Mouse (Mus musculus) G1E (cell line): ENCODE results near the gene Ntn1. TPM values are rescaled to one million over a fixed set of nuclear protein-coding genes. Genes with fewer than 3 reads are reported as not detected.

Experiments used
- ATAC-seq: 2 replicates; pipeline ENCODE4 v1.8.0; 2016; ENCODE audit warnings: mild to moderate bottlenecking; ENCODE audit not compliant: insufficient number of reproducible peaks, poor library complexity, low FRiP score, severe bottlenecking; ENCODE audit errors: extremely low read depth
- DNase-seq: peaks from one replicate; pipeline ENCODE4 v3.0.0; 2012; ENCODE audit warnings: low spot score
- H3K27me3 ChIP-seq: 2 replicates; pipeline ENCODE4 v1.6.1; 2012; ENCODE audit warnings: mild to moderate bottlenecking, low read length, inconsistent platforms; ENCODE audit not compliant: insufficient read depth
- H3K36me3 ChIP-seq: replicated peaks from 2 replicates; pipeline ENCODE3; 2012; ENCODE audit warnings: mild to moderate bottlenecking, inconsistent platforms
- H3K4me1 ChIP-seq: 2 replicates; pipeline ENCODE4 v1.6.1; 2012; ENCODE audit warnings: low read depth, low read length, inconsistent platforms, mixed read lengths; ENCODE audit not compliant: insufficient read depth
- H3K4me3 ChIP-seq: 2 replicates; pipeline ENCODE4 v1.5.1; 2012; ENCODE audit warnings: low read depth, mild to moderate bottlenecking, inconsistent platforms, low read length, moderate library complexity, mixed read lengths
- H3K9me3 ChIP-seq: replicated peaks from 2 replicates; pipeline ENCODE4 v1.6.1; 2012; ENCODE audit warnings: inconsistent platforms
- CTCF ChIP-seq: IDR thresholded peaks from 2 replicates; pipeline ENCODE4 v1.5.1; 2012; ENCODE audit warnings: low read depth, low read length, inconsistent platforms, mixed read lengths
- GATA1 ChIP-seq: IDR thresholded peaks from 2 replicates; pipeline ENCODE4 v1.6.1; 2012; ENCODE audit warnings: borderline replicate concordance, low read length, inconsistent platforms, mixed read lengths
- GATA2 ChIP-seq: IDR thresholded peaks from 2 replicates; pipeline ENCODE4 v1.6.1; 2012; ENCODE audit warnings: low read depth, low read length, inconsistent platforms, borderline replicate concordance
- POLR2AphosphoS5 ChIP-seq: IDR thresholded peaks from 2 replicates; pipeline ENCODE4 v1.6.1; 2012; ENCODE audit warnings: low read depth, low read length, inconsistent platforms; ENCODE audit not compliant: insufficient replicate concordance
- TAL1 ChIP-seq: conservative IDR thresholded peaks from 2 replicates; pipeline ENCODE4 v1.6.1; 2012; ENCODE audit warnings: low read depth, low read length, inconsistent platforms, mixed read lengths
- polyA plus RNA-seq: library from polyadenylated mRNA; stranded (reverse); fragments of >175 nt; gene quantifications from 2 replicates; pipeline ENCODE4 v1.2.3, GENCODE M21; 2012
- total RNA-seq, 2 experiments: library from RNA; stranded (forward) in 1 of 2; stranded (reverse) in 1 of 2; fragments of 200-1000 nt in 1 of 2; fragments of >200 nt in 1 of 2; fragmentation: Nextera tagmentation in 1 of 2; gene quantifications; 2 replicates each; pipeline ENCODE4 v1.2.3; 2014 to 2017

Gene Ntn1
- total and polyA plus RNA-seq, 3 experiments, result under 0.01 TPM; not detected in 2

DNA sequence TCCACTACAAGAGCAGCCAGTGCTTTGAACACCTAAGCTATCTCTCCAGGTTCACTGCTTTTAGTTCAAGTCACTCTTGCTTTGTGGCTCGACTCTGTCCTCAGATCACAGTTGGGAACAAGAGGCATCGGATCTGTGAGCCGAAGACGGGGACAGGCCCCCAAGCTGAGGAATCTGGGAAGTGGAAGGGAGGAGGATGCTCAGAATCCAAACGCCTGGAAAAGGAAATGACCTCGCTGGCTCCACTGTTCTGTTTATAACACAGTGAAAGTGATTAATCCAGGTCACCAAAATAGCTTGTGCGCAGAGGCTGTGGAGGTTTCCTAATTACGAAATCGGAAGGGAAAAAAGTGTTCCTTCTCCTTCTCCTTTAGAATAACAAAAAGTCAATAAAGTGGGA lies 56.4 kb downstream of the Ntn1 start:
- TF ChIP-seq GATA2 (no peak), CTCF (no peak), GATA1 (no peak), POLR2AphosphoS5 (no peak), TAL1 (no peak)
- ATAC-seq (no peak), DNase-seq (no peak)
- Histone ChIP-seq H3K4me3 (no peak overlapping the region), H3K36me3 (no peaks in the 10 kb centered on the region), H3K4me1 (no peaks in the 10 kb centered on the region), H3K9me3 (no peaks in the 10 kb centered on the region), H3K27me3 (peaks cover 3% of the 10 kb centered on the region; the same call in 1 of the 2 replicates)

DNA sequence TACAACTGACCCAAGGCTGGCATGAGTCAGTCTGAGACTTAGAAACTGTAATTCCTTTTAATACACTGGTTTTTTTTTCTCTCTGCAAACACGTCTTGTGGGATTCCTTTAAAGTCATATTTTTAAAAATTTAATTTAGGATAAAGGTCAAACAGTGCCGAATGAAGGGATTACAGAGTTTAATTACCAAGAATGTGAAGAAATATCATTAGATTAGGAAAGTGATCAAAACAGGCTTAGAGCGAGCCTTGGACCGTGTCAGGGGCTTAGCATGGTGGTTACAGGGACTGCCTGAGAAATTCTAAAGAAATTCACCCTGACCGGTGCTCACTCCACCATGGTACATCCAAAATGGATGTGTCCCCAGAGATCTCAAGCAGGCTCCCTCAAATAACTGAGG lies 57.9 kb downstream of the Ntn1 start:
- no peak for TF ChIP-seq GATA1
- TF ChIP-seq TAL1, result no peak
- TF ChIP-seq POLR2AphosphoS5, result no peak
- no peak for TF ChIP-seq GATA2
- TF ChIP-seq CTCF, result no peak
- Histone ChIP-seq H3K4me3 (no peak overlapping the region), H3K36me3 (no peaks in the 10 kb centered on the region), H3K9me3 (no peaks in the 10 kb centered on the region), H3K4me1 (no peaks in the 10 kb centered on the region), H3K27me3 (no peaks in the 10 kb centered on the region)
- DNase-seq (no peak), ATAC-seq (no peak)

DNA sequence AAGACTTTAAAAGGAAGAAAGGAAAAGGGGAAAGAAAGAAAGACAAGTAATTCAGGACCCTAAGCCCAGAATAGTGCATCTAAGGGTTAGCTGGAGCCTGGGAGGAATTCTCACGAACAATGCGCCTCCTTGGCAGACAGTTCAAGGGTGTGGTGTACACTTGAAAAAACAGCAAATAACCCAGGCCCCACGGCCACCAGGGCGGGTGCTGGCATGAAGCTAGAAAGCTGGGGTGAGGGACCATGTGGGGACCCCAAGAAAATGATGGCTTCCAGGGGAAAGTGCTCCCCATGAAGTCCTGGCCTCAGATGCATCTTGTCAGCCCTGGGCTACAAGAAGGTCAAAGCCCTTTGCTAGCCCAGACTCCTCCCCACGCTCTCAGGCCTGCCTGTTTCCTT lies 58.6 kb downstream of the Ntn1 start:
- DNase-seq, result no peak
- no peak overlapping the region for H3K4me3 ChIP-seq
- H3K9me3 ChIP-seq, result no peaks in the 10 kb centered on the region

DNA sequence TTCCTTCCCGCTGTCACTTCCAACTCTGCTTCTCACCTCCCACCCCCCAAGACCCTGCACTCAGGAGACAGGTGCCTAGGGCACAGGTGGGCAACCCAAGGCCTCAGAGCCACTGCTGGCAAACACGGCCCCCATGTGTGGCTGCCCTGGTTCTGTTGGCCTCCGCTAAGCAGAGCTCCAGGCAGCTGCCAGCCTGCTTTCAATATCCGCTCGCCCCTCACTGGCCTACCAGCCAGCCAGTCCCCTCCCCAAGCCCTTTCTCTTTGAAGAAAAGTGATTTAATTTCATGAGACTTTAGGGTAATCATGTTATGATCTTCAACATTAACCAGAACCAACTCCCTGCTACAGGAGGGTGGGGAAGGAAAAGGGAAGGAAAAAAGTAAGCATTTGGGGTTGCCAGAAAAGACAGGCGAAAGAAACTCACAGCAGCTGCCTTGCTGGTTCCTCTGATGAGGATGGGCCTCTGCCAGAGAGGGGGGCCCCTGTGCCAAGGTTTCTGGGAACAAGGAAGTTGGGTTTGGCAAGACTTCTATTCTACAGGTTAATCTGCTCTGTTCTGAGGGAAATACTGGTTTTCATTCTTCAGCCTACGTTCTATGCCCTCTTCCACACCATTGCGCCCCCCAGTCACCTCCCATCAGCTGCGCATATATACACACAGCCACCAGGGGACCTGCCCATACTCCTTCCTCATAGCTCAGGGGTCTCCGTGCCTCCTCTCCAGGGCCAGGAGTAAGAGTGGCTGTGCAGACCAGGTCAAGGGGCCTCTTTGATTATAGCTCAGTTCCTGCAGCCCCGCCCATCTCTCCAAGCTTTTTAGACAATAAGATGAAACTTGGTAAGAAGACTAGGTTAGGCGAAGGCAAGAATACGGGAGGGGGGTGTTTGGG lies 59.3 kb downstream of the Ntn1 start:
- DNase-seq, result no peak
- H3K36me3 ChIP-seq, result no peaks in the 10 kb centered on the region
- no peaks in the 10 kb centered on the region for H3K9me3 ChIP-seq
- no peak overlapping the region for H3K4me3 ChIP-seq
- no peaks in the 10 kb centered on the region for H3K27me3 ChIP-seq
- ATAC-seq, result no peak
- no peak for TF ChIP-seq GATA1
- no peak for TF ChIP-seq GATA2
- no peak for TF ChIP-seq CTCF
- no peak for TF ChIP-seq TAL1
- no peak for TF ChIP-seq POLR2AphosphoS5
- H3K4me1 ChIP-seq, result no peaks in the 10 kb centered on the region

More for the DNA sequence above, 58.6 kb downstream of the Ntn1 start:
- H3K36me3 ChIP-seq, result no peaks in the 10 kb centered on the region
- H3K27me3 ChIP-seq, result no peaks in the 10 kb centered on the region
- TF ChIP-seq CTCF (no peak), GATA1 (no peak), TAL1 (no peak), POLR2AphosphoS5 (no peak), GATA2 (no peak)
- no peak for ATAC-seq
- H3K4me1 ChIP-seq, result no peaks in the 10 kb centered on the region

DNA sequence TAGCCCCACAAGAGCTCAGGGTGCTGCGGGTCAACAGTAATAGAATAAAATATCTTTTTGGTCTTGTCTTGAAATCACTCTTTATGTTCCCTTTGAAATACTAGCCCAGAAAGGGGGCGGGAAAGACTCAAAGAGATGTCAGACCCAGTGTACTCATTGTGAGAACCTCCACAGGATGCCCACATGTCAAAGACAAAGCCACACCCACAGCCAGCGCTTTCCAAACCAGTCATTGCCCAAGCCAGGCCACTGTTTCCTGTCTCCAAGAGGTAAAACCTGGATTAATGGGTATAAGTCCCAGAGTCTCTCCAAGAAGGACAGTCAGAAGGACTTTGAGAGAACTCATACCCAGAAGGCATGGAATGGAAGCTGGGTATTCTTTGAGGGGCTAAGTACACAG lies 60.3 kb downstream of the Ntn1 start:
- ATAC-seq, result no peak
- TF ChIP-seq GATA1 (no peak), POLR2AphosphoS5 (no peak), GATA2 (no peak), CTCF (no peak), TAL1 (no peak)

DNA sequence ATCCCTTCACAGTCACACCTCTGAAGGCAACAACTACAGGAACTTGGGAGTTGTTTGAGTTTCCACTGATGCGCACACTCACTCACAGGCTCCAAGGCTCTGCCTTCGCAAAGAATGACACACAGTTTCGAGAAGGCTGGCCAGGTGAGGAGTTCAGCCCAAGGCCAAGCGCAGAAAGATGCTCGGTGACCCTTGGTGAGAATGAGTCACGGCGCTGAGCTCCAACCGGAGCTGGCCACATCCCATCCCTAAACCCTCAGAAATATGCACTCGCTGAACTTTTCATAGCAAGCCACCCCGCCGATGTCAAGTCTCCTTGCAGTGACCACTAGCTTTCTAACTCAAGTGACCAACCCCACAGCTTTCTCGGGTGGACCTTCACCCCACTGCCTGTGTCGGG lies 60.8 kb downstream of the Ntn1 start:
- ATAC-seq (no peak), DNase-seq (no peak)
- no peaks in the 10 kb centered on the region for H3K4me1 ChIP-seq
- H3K36me3 ChIP-seq, result no peaks in the 10 kb centered on the region
- no peaks in the 10 kb centered on the region for H3K9me3 ChIP-seq
- no peak overlapping the region for H3K4me3 ChIP-seq
- no peaks in the 10 kb centered on the region for H3K27me3 ChIP-seq
- TF ChIP-seq CTCF, result no peak
- no peak for TF ChIP-seq GATA1

More for the DNA sequence above, 60.3 kb downstream of the Ntn1 start:
- Histone ChIP-seq H3K4me1 (no peaks in the 10 kb centered on the region), H3K36me3 (no peaks in the 10 kb centered on the region), H3K9me3 (no peaks in the 10 kb centered on the region), H3K4me3 (no peak overlapping the region), H3K27me3 (no peaks in the 10 kb centered on the region)
- DNase-seq, result no peak

DNA sequence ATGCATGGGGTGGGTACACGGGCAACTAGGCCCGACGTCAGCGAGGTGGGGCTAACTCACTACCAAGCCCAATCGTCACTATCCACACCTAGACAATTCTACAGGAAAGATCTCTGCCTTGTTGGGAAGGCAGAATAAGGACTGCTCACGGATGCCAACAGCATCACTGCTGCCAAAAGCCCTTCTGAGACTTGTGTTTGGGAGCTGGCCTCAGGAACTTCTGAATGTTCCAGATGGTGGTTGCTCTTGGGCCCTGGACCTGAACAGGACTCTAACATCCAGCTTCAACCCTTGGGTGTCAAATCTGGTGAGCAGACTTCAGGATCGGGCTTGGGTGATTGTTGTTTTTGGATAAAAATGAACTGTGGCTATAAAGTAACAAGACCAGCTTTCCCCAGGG lies 61.3 kb downstream of the Ntn1 start:
- ATAC-seq, result no peak

More for the DNA sequence above, 61.3 kb downstream of the Ntn1 start:
- Histone ChIP-seq H3K4me1 (no peaks in the 10 kb centered on the region), H3K27me3 (no peaks in the 10 kb centered on the region), H3K9me3 (no peaks in the 10 kb centered on the region), H3K36me3 (no peaks in the 10 kb centered on the region), H3K4me3 (no peak overlapping the region)
- no peak for DNase-seq
- no peak for TF ChIP-seq GATA1
- no peak for TF ChIP-seq GATA2
- TF ChIP-seq TAL1, result no peak
- no peak for TF ChIP-seq POLR2AphosphoS5
- no peak for TF ChIP-seq CTCF
